Mouse (Mus musculus) MEL (cell line): ENCODE data around the gene Acly.

Experiments
- BHLHE40 ChIP-seq: IDR thresholded peaks from 2 replicates; pipeline ENCODE4 v1.6.1; 2012; ENCODE audit warnings: low read depth, mild to moderate bottlenecking, inconsistent platforms, low read length, improper control_type of control experiment, borderline replicate concordance
- CTCF ChIP-seq, 3 experiments: IDR thresholded peaks in 2 of 3; conservative IDR thresholded peaks in 1 of 3; 2 replicates each; pipeline ENCODE4 v1.5.1; 2011 to 2012; ENCODE audit warnings: low read length in 3 of 3, low read depth in 2 of 3, mild to moderate bottlenecking in 2 of 3, improper control_type of control experiment in 1 of 3, inconsistent platforms in 1 of 3, mixed read lengths in 1 of 3, moderate library complexity in 1 of 3; ENCODE audit not compliant: control insufficient read depth in 1 of 3, insufficient read depth in 1 of 3, poor library complexity in 1 of 3, severe bottlenecking in 1 of 3
- POLR2A ChIP-seq, 2 experiments: IDR thresholded peaks; 2 replicates each; pipeline ENCODE4 v1.6.1; 2011 to 2012; ENCODE audit warnings: low read length in 2 of 2, mild to moderate bottlenecking in 2 of 2, control low read depth in 1 of 2, improper control_type of control experiment in 1 of 2, low read depth in 1 of 2, moderate library complexity in 1 of 2; ENCODE audit not compliant: control insufficient read depth in 1 of 2, insufficient read depth in 1 of 2, poor library complexity in 1 of 2
- POLR2AphosphoS2 ChIP-seq: IDR thresholded peaks from 2 replicates; pipeline ENCODE4 v1.6.1; 2011; ENCODE audit warnings: low read length, improper control_type of control experiment
- TAL1 ChIP-seq: IDR thresholded peaks from 2 replicates; pipeline ENCODE4 v1.6.1; 2012; ENCODE audit warnings: mild to moderate bottlenecking, inconsistent platforms, low read length, moderate library complexity, mixed read lengths

DNA sequence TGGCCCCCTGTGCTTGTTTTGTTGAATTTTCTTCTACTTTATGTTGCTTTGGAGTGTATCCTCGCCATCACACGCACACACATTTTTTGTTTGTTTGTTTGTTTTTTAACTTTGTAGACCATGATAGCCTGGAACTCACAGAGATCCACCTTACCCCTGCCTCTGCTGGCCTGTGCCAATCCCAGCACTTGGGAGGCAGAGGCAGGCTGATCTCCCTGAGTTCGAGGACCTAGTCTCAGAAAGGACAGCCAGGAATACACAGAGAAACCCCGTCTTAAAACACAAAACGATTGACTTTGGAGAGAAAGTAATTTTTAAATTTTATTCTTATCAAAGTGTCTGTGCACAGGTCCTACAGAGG lies 54.9 kb downstream of the Acly start:
- TF ChIP-seq TAL1 (no peak), CTCF (IDR thresholded peaks at IDR 0.05 in 2 of 3, conservative IDR thresholded peaks at IDR 0.05 in 1 of 3; ENCODE audit: control insufficient read depth in 1 of 3, insufficient read depth in 1 of 3, low read depth in 2 of 3, low read length in 3 of 3, poor library complexity in 1 of 3, severe bottlenecking in 1 of 3) (no peak), BHLHE40 (no peak), POLR2AphosphoS2 (no peak; the same call in 1 of the 2 replicates), POLR2A (IDR thresholded peaks at IDR 0.05; ENCODE audit: control insufficient read depth in 1 of 2, insufficient read depth in 1 of 2, low read depth in 1 of 2, low read length in 2 of 2, poor library complexity in 1 of 2) (no peak; a peak in 1 of 4 replicates)
